Mouse (Mus musculus): ENCODE measurements around the gene Luc7l2.
A peak's percentile ranks its signal among the peaks of the same experiment; 100 is the strongest.

Luc7l2 gene

GRCm38 (mm10) chr6:38580112-38580857, 29.2 kb downstream of the Luc7l2 start:
- no peak for DNase-seq

DNA sequence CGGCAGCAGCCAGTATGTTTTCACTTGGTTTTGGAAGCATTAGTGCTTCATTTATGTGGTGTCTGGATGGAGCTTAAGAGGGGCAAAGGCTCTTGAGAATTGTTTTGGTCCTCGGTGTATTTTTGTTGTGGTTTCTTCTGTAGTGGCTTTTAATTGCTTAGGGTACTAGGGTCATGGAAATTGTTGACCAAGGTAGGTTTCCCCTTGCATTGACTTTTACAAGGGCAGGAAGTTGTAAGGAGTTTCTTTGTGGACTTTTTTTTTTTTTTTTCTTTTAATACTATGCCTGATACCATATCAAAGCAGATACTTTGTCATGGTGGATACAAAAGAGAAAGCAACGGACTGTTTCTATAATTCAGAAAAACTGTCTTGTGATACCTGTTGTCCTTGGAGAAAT, 30.6 kb downstream of the Luc7l2 start:
- DNase-seq, result no peak

DNA sequence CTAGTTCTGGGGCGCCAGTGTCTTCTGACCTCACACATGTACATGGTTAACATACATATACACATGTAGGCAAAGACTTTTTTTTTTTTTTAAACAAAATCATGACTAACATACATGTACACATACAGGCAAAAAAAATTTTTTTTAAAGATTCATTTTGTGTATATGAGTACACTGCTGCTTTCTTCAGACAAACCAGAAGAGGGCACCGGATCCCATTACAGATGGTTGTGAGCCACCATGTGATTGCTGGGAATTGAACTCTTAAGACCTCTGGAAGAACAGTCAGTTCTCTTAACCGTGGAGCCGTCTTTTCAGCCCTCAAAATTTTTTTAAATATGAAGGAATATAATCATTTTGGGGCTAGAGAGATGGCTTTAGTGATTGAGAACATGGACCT, 46.3 kb downstream of the Luc7l2 start:
- no peak for DNase-seq

DNA sequence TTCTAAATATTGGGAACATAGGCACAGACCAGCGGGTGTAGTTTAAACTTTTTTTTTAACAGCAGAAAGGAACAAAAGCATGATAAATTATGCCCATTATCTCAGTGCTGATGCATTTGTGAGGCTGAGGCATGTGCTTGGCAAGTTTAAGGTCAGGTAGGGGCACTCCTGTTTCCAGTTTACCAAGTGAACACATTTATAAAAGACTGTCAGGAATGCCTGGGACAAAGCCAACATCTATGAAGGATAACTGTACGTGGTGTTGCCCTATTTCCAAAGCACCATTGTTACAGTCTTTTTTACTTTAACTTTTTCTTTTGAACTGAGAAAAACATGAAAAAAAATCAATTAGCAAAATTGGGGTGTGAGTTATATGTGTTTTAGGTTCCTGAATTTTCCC, 58.8 kb downstream of the Luc7l2 start:
- DNase-seq, result no peak

GRCm38 (mm10) chr6:38622406-38622805, 71.3 kb downstream of the Luc7l2 start:
- no peak for DNase-seq

- no peak for DNase-seq
Observed at GRCm38 (mm10) chr6:38623457-38623856, 72.3 kb downstream of the Luc7l2 start.

GRCm38 (mm10) chr6:38624439-38624838, 73.3 kb downstream of the Luc7l2 start:
- no peak for DNase-seq

DNA sequence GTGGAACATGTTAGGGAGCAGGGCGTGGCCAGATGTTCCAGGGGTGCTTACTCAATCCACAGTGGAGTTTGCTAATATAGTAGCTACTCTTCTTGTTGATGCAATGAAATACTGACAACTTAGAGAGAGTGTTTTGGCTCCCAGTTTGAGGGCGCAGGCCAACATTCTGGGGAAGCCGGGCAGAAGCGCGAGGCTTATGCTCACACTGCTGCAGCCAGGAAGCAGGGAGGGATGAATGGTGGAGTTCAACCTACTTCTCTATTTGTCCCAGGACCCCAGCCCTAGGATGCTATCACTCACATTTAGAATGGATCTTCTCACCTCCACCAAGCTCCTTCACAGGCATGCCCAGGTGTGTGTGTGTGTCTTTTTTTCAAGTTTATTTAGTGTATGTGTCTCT, 75.0 kb downstream of the Luc7l2 start:
- DNase-seq, result no peak

DNA sequence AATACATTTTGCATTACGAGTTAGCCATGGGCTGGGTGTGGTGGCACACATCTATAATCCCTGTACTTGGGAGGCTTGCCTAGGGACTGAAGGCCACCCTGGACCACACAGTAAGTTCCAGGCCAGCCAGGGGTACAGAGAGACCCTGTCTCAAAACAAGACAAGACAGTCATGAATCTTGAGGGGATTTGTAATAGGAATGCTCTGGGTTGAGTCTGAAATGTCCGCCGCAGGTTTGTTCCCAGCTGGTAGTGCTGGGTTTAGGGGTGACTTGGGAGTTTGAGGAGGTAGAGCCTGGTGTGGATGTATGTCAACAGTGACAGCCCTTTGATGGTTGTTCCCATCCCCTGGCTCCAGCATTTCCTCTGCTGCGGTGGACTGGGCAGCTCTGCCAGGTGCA, 75.9 kb downstream of the Luc7l2 start:
- DNase-seq, result no peak

DNA sequence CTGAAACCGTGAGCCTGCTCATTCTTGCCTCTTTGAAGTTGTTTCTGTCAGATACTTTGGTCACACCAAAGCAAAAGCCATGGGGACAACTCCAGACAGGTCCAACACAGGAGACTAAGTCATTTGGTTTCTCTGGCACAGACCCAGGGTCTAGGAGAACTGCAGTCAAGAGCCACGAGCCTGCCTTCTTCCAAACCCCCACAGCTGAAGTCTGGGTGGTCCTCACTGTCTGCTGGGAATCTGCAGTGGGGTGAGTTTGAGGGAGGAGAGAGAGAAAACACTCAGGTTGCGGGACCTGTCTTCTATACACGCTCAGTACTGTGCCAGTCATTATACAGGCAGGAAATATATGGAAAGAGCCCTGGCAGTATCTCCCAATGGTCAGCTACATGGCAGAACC, 76.4 kb downstream of the Luc7l2 start:
- no peak for DNase-seq

DNA sequence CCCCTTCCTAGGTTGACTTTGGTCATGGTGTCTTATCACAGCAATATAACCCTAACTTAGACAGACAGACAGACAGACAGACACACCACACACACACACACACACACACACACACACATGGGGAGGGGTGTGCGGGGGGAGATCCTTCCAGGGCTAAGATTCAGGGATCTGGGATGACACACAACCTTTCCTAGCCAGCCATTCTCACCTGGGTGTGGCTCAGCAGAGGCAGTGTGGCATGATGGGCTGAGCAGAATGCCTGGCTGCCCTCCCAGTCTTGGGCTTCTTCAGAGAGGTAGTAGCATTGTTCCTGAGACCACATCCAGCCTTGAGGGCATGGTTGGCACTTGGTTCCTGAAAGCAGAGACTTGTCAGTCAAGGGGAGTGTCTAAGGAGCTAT, 78.4 kb downstream of the Luc7l2 start:
- DNase-seq, result no peak

GRCm38 (mm10) chr6:38632826-38633225, 81.7 kb downstream of the Luc7l2 start:
- DNase-seq, result no peak

GRCm38 (mm10) chr6:38634461-38634860, 83.3 kb downstream of the Luc7l2 start:
- no peak for DNase-seq

DNA sequence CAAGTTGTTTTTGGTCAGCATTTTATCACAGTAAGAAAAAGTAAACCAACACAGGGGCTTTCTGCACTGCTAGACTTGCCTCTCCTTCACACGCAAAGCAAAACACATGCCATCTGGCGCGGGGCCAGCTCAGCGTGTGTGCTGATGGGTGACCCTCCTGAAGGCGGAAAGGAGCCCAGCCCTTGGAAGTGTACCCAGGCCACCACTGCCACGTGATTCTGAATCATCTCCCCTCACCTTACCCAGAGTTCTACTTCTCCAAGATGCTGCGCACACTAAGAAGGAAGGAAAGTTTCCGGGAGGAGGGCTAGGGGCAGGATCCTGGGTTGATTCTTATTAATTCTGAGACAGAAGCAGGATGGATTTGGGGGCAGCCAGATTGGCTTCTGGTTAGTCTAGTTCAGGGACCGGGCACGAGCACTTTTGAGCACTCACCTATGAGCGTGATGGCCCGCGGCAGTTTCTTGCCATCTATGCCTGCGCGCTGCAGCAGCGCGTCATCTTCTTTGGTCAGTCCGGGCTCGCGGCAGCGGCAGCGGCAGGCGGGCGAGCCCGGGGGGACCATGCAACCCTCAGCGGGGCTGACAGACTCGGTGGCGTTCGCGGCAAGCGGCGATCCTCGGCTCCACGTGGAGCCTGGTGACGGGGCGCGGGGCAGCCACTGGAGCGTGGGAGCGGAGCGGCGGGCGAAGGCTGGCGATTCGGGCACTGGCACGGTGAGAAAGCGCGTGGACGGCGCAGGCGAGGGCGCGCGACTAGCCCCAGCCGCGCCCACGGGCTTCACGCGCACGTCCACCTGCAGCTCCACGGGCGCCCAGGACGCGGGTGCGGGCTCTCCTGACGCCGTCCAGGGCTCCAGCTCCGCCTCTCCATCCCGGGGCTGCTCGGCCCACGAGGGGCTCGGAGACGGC, 85.1 kb downstream of the Luc7l2 start:
- DNase-seq, result no peak

DNA sequence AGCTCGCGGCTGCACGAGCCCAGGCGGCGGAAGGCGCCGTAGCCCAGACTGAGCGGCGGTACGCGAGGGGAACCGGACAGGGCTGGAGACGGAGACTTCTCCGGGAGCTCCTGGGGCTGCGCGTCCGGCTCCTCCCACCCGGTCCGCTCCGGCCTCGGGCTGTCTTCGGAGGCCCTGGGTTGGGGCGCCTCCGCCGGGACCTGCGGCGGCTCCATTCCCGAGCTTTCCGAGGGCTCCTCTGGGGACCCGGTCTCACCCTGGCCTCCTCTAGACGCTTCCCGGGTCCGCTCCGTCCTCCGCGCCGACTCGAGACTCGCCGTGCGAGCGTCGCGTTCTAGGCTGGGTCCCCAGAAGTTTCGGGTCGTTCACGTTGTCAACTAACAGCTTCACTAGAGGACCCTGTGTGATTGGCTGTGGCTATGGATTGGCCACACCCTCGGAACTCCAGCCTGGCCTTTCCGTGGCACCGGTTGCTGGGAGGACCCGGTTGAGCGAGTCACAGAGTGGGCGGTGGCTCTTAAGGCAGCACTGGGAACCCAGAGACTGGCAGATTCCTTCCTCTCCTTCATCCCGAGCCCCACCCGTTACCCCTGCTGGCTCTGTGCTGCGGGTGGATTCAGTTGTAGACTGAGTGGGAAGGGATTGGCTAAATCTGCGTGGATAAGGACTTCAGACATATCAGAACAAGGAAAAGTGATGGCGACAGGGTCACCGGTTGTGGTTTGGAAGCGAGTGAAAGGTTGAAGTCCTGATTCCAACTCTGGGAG, 85.9 kb downstream of the Luc7l2 start, which contains the start of gene Klrg2:
Gene Klrg2, minus strand, starts transcription at position 391 of the 767 bp plus-strand sequence.
- no peak for DNase-seq

GRCm38 (mm10) chr6:38640401-38640800, 89.3 kb downstream of the Luc7l2 start:
- DNase-seq, result no peak

DNA sequence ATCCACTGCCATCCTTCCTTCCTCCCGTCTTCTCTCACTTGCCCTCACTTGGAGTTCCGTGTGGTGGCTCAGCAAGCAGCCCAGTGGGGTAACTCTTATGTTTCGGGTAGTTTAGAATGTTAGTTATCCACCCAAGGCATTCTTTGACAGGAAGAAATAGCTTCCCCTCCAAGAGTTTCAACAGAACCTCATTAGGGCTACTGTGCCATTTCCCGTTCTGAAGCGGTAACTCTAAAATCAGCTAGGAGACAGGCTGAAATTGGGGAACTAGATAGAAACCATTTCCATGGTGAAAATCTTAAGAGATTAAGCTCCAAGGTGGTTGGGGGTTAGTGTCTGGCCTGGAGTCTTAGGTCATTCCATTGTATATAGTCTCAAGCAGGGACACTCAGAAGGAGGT, 90.1 kb downstream of the Luc7l2 start:
- DNase-seq, result no peak

- no peak for DNase-seq
Observed at GRCm38 (mm10) chr6:38641645-38642044, 90.5 kb downstream of the Luc7l2 start.

DNA sequence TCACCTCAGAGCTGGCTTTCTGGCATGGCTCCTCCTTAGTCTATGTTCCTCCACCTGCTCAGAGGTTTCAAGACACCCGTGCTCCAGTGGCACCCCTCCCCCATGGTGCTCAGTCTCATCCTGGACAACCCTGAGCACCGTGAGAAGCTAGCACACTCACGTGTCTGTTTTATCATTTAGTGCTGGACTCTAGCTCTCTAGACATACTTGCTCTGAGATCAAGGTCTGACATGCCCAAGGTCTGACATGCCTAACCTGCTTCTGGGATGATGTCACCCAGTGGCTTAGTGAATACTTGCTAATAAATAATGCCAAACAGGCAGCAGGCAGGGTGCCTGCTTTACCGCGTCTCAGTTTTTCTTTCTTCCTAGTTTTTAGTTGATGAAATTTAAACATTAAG, 91.5 kb downstream of the Luc7l2 start:
- DNase-seq, result no peak

DNA sequence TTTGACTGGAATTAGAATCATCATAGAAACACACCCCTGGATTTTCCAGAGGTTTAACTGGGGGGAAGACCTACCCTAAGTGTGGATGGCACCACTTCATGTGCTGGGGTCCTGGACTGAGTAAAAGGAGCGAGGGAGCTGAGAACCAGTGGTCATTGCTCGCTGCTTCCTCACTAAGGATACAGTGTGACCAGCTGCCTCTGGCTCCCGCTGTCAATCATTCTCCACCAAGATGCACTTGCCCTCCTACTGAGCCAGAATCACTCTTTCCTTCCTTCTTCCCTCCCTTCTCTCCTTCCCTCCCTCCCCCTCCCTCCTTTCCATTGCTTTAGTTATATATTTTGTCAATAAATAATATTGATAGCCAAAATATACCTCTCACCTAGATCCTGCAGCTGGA, 91.9 kb downstream of the Luc7l2 start:
- DNase-seq, result no peak

- DNase-seq, result no peak
Observed at GRCm38 (mm10) chr6:38649545-38649944, 98.4 kb downstream of the Luc7l2 start.

- DNase-seq, result peak; percentile 64
Observed at GRCm38 (mm10) chr6:38650263-38650937, 99.3 kb downstream of the Luc7l2 start.
